Mouse (Mus musculus) adrenal gland (tissue): Measurements from ENCODE around the gene Dhx15.

Experiments used
- intact Hi-C: fragments of 180-260 bp; cut with DNase I; formaldehyde crosslinking; loops from one replicate; pipeline ENCODE4 v1.15.1; 2025

The Dhx15 gene

GRCm38 (mm10) chr5:52147141-52147540 is 43.2 kb downstream of the Dhx15 start:
- intact Hi-C loops, result no loop called here

- intact Hi-C loops, result no loop called here
These were observed 44.6 kb downstream of the Dhx15 start for GRCm38 (mm10) chr5:52145684-52146083.

DNA sequence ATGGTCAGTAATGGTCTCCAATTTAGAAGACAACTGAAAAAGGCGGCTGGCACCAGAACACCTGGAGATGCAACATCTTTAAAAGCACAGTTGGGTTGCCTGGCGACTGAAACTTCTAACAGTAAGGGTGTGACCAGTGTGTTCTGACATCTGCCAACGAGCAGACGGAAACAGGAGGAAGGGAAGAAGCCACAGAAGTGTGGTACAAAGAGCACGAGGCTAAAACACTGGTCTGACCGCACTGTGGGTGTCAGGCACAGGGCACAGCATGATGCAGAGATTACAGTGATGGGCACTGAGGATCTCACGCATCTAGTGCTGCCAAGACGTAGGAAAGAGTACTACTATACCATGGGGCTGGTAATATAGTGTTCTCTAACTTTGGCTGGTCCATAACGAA is 48.4 kb downstream of the Dhx15 start:
- intact Hi-C loops, result no loop called here

GRCm38 (mm10) chr5:52138819-52139218 is 51.5 kb downstream of the Dhx15 start:
- intact Hi-C loops, result no loop called here

DNA sequence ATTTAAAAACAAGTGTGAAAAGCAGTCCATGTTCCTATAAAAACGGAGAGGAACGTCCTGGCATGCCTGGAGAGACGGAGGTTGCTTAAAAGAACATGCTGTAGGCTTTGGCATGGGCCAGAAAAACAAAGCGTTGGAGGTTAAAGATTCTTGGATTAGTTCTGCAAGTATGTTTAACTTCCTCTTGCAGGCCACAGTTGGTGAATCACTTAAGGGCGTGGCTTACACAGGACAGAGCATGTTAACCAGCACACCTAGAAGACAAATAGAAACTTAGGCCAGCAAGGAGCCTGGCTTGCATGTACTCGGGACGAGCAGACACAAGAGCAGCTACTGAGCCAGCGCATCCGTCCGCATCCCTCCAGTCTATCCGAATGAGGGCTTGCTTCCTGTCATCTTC is 52.2 kb downstream of the Dhx15 start:
- intact Hi-C loops, result no loop called here

- intact Hi-C loops, result no loop called here
These were observed 54.7 kb downstream of the Dhx15 start for GRCm38 (mm10) chr5:52135460-52136141.

DNA sequence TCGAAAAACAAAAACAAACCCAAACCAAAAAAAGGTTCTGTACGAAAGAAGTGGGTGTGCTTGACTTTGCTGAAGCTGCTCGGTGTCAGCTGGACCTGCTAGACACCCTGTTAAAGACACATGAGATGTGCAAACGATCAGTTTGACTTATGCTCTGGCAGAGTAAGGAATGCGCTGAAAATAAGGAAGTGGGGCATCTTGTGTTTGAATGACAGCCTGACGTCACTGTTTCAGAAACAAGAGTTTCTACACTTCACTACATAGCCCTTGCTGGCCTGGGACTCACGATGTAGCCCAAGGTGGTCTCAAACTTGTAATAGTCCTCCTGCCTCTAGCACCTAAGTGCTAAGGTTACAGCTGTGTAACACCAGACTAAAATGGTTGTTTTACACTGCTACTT is 57.5 kb downstream of the Dhx15 start:
- intact Hi-C loops, result loop anchor here (5.0 kb wide), 1 partner anchor 104 kb away; no protein-coding TSS in a partner anchor

- intact Hi-C loops, result loop anchor here (5.0 kb wide), 1 partner anchor 105 kb away; no protein-coding TSS in a partner anchor
These were observed 58.2 kb downstream of the Dhx15 start for GRCm38 (mm10) chr5:52132092-52132491.

DNA sequence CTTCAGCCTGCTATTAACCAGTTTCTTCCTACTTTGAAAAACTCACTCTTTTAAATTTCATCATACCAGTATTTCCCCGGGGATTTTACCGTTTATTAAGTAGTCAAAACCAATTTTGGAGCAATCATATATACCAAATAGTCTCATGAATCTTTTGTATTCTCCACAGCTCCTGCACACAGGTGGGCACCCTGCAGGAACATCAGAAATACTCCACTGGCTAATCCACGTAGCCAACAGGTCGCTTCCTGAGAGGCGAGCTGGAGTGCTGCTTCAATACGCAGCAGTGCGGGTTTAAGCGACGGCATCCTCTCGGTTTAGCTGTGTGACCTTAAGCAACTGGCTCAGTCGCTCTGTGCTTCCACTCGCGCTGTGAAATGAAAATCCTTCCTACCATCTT is 58.9 kb downstream of the Dhx15 start:
- intact Hi-C loops, result loop anchor here (5.0 kb wide), 1 partner anchor 106 kb away; no protein-coding TSS in a partner anchor

DNA sequence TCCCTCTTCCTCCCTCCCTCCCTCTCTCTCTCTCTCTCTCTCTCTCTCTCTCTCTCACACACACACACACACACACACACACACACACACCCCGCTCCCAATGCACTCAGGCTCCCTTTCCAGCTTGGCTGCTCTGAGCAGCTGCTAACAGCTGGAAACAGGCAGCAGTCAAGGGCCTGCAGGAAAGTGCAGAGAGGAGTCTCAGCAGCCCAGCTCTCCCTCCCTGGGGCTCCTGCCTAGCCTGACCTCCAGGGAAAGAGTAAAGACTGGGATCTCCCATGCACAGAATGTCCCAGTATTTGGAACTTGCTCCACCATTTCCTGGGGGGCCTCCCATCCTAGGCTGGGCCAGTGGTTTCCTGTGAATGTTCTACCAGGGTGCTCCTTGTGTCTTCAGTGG is 59.8 kb downstream of the Dhx15 start:
- intact Hi-C loops, result loop anchor here (5.0 kb wide), 1 partner anchor 107 kb away; no protein-coding TSS in a partner anchor

DNA sequence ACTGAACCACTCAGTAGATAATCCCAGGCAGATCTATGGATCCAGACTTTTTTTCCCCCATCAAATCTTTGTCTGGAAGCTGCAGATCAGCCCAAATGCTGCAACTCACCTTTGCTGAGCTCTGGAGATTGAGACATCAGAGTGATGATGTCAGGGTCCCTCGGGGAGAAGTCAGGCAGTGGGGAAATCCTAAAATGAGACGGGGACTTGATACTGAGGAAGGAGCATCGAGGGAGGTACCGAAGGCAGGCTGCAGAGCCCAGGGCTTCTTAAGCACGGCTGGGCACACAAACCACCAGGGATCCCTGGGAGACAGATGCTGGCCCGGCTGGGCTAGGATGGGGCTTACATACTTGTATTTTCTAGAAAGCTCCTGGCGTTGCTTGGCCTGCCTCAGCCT is 64.1 kb downstream of the Dhx15 start:
- intact Hi-C loops, result no loop called here

- intact Hi-C loops, result no loop called here
These were observed 64.5 kb downstream of the Dhx15 start for GRCm38 (mm10) chr5:52125854-52126253.

GRCm38 (mm10) chr5:52122146-52122545 is 68.2 kb downstream of the Dhx15 start:
- intact Hi-C loops, result no loop called here

- intact Hi-C loops, result no loop called here
These were observed 70.5 kb downstream of the Dhx15 start for GRCm38 (mm10) chr5:52119822-52120221.

GRCm38 (mm10) chr5:52119192-52119591 is 71.1 kb downstream of the Dhx15 start:
- intact Hi-C loops, result no loop called here

GRCm38 (mm10) chr5:52117829-52118228 is 72.5 kb downstream of the Dhx15 start:
- intact Hi-C loops, result no loop called here

DNA sequence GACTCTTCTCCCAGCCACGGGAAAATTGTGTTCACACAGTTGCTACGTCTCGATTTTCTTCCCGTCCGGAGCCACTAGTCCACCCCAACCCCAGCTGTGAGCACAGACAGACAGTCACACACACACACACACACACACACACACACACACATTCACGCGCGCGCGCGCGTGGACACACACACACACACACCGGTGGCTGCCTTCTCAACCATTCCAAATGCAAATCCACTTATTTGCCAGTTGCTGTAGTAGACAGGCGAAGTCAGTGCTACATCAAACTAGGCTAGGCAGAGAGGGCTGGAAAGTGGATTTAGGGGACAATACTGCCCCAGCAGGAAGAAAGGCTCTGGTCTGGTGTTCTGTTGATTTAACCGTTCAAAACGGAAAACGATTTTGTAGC is 73.9 kb downstream of the Dhx15 start:
- intact Hi-C loops, result no loop called here

DNA sequence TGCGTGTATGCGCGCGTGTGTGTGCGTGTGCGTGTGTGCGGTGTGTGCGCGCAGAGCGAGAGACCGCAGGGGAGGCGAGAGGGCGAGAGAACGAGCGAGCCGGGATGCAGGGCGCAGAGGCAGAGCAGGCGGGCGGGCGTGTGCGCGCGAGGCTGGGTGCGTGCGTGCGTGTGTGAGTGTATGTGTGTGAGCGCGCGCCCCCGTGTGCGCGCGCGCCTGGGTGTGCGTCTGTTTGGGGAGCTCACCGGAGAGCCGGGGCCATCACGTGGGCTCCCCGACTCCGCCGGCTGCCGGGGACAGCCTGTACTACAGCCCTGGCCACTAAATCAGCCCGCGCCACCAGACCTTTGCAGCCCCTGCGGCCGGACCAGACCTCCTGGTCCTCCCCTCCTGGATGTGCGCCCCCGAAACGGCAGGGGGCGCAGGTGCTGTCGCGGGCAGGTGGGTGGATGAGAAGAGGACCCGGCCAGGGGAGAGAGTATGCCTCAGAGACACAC is 74.4 kb downstream of the Dhx15 start:
- intact Hi-C loops, result no loop called here

DNA sequence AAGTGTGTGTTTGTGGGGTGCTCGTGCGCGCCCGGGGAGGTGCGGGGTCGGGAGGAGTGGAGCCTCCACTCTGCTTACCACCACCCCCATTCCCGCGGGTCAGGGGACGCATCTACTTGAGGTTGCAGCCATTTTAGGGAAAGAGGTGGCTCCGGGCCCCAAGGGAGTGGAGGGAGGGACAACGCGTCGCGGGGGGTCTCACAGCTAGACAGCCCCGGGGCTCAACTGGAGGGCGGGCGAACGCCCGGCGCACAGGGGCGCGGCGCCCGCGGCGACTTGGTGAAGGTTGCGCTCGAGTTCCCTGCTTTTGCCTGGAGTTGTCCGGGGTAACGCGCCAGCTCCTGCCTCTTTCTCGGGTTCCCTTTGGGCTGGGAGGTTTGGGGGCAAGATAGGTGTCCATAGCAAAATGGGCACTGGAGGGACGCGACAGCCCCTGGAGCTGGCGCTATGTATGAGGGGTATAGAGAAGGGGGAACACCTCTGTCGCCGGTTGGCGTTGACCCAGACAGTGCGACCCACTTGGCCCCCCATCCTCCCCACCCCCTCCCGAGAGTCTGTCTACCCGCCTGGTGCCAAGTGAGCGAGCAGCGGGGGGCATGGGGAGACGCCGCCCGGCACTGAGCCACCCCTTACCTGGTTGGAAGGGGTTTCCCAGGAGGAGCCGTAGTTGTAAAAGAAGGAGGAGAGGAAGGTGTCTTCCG is 75.4 kb downstream of the Dhx15 start:
- intact Hi-C loops, result no loop called here

DNA sequence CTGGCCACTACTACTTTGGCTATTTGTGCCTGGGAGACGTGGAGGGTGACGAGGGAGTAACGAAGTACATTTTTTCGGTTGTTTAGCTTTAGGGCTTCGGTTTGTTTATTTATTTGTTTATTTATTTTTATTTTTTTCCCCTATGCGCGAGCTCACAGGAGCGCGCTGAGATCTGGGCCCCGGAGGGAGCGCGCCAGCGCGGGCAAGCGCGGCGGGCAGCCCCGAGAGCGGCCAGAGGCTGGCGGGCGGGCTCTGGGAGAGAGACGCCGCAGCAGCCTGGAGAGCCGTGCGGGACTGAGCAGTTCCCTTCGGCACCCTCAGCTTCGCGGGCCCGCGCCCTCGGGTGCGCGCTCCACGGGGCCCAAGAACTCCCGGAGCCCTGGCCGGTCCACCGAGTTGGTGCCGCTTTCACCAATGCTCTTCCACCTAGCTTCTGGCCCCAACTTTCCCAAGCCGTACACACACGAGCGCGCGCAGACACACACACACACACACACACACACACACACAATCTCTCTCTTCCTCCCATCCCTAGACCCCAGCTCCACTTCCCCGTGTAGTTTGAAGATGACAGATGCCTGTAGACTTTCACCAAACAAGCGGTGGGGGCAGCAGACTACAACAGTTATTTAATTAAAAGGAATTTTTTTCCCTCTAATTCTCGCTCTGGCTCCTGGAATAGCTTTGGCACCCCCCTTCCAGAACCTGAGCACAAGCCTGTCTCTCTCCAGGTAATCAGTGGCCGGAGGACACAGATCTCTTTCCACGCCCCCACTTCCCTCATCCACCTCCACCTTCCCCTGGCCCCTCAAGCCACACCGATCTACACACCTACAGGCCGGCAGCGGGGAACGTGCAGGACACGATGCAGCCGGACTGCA is 76.2 kb downstream of the Dhx15 start:
- intact Hi-C loops, result no loop called here

- intact Hi-C loops, result no loop called here
These were observed 77.1 kb downstream of the Dhx15 start for GRCm38 (mm10) chr5:52112953-52113841.
